Mouse (Mus musculus) neutrophil, adult 5-6 weeks (primary cell): ENCODE data around the gene Ing3. TPM values are rescaled to one million over a fixed set of nuclear protein-coding genes. Genes with fewer than 3 reads are reported as not detected.

Source experiments
- ATAC-seq: fragments of 151-379, 151-347 bp; 2 replicates; pipeline ENCODE4 v1.8.0; 2017; ENCODE audit warnings: mild to moderate bottlenecking, moderate TSS enrichment; ENCODE audit not compliant: insufficient number of reproducible peaks, poor library complexity, low FRiP score, severe bottlenecking; ENCODE audit errors: extremely low read depth
- total RNA-seq: library from RNA; stranded (forward); fragments of 200-1000 nt; gene quantifications from 2 replicates; pipeline ENCODE4 v1.2.3, GENCODE M21; 2017

Gene Ing3
- total RNA-seq, 1 experiment from 2014 or later = 52.4 TPM

DNA sequence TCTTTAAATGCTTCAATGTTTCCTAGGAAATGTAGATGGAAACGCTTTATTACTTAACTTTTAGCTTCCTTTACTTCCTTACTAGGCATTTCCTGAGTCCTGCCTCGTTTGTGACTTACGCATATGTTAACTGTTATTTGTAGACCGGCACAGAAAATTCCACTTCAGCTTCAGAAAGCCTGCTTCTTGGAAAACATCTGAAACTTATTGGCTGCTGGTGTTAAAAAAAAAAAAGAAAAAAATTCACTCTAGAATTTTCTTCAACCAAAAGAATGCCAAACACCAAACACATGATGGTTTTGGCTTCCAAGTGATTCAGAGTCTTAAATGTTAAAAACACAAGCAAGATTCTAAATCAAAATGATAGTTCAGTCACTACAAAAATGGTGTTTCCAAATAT lies 39.7 kb downstream of the Ing3 start:
- no peak for ATAC-seq

GRCm38 (mm10) chr6:21990181-21991135 lies 41.1 kb downstream of the Ing3 start:
- no peak for ATAC-seq

DNA sequence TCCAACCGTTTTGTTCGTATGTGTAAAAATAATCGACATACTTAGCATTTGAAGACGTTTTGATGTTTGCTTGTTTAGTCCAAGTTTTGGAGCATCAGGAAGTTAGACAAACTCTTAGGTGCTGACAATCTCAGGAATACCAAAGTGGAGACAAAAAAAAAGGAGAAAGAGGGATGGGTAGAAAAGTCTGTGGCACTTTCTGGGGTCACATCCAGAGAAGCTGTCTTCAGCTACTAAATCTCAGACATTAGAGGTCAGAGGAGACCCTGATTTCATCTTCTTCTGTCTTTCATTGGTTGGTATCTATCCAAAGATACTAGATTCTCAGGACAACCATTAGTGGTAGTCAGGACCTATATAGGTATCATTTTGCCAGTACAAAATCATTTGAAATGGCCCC lies 41.8 kb downstream of the Ing3 start:
- no peak for ATAC-seq

DNA sequence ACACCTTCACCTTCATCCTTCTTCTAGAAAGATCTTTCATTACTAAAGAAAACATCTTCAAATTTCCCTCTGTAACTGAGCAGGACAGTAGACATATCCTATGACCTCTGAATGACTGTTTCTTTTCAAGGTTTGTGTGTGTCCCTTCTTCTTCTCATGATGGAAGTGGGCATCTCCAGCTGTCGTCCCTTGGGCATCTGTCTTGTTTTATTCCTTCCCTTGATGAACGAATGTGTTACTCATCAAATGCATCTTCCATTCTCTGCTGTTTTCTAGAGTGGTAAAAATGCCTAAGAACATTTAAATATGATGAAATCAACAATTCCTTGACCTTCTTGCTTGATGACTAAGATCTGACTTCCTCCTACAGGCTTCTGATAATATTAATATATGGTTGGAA lies 43.7 kb downstream of the Ing3 start:
- no peak for ATAC-seq

DNA sequence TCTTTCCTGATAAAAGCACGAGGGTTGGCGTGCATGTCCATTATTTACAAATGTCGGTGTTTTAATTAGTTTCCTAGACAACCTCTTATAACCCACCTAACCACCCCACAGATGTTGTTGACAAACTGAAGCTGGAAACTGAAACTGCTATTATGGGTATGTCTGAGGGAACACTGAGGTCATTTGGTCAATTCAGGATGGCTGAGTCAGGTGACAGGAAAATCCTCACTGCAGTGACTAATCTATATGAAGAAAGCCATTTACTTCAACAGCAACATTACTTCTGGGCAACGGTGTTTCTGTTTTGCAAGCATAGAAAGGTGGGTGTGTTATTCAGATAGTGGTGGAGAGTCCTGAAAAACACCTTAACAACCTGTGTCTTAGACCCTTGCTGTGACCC lies 48.8 kb downstream of the Ing3 start:
- 0 out of 2 replicates have a peak, but pooled peaks have one; percentile 39 for ATAC-seq

DNA sequence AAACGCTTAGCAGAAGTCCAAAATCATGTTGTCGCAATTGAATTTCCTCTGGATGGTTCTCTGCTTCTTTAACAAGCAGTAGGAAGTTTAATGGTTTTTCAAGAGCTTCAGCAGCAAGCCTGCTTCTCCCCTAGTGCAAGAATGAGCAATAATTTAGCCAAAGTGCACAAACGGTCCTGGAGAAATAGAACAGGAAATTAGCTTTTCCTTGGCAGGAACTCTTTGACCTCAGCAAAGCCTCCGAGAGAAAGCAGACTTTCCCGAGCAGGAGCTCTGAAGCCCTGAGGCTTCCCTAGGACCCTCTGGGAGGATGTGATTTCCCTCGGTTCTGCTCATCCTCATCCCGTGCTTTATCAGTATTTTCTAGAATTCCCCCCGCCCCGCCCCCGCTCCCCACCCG lies 49.7 kb downstream of the Ing3 start:
- no peak for ATAC-seq

DNA sequence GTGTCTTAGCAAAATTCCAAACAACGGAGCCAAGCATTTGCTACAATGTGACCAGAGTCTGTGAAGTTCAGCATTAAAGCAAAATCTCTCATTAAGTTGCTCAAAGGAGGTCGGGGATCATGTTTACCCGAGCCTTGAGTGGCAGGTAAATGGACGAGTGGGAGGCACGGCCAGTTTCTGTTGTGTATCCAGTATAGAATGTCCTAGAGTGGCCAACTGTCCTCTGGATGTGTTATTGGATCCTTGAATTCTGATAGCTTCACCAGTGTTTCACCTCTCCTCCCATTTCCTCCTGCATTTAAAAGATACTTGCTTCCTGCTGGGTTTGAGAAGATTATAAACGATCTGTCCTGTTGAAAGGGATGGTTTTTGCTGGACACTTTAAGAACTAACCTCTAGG lies 50.7 kb downstream of the Ing3 start:
- ATAC-seq = no peak

DNA sequence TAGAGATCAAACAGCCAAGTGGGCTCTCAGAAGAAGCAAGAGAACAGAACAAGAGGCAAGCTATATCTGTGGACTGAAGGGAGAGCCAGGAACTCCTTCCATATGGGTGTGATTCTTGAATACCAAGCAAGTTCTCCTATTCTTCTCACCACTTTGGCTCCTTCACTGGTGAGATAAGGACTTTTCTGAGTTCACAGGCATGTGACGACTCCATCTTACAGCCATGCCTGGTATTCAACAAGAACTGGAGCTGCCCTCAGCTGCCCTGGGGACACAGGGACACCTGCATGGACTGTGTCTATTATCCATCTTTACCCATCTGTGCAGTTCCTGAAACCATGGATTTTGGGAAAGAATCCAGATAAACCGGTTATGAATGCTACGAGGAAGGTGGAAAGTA lies 51.5 kb downstream of the Ing3 start:
- no peak for ATAC-seq

DNA sequence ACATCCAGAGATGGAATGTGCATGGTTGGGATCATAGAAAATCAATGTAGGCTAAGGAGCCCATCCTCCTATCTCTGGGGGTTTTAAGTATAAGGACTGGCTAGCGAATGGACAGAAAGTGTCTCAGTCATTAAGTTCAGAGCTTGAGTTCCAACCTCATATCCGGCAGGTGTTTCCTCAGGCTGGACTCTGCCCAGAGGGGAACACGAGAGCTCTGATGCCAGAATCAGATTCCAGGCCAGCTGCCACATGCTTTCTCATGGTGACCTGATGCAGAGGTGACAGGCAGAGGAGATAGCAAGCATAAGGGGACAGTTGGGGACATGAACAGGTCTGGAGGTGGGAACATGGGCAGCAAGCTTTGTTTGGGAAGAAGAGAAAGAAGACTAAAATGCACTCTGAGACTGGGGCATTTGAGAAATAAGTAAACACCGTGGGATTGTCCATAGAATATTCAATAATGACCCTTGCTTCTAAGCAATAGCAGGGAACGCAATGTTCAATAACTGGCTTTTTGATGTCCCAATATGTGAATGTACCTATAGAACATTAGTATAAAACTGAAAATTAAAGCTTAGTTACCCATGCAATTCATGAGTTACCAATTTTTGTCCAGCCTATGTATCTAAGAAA lies 52.0 kb downstream of the Ing3 start:
- no peak for ATAC-seq

- ATAC-seq = 0 out of 2 replicates have a peak, but pooled peaks have one; percentile 11
Observed at GRCm38 (mm10) chr6:22002521-22003199, 53.3 kb downstream of the Ing3 start.

GRCm38 (mm10) chr6:22003200-22003587 lies 53.8 kb downstream of the Ing3 start:
- no peak for ATAC-seq

DNA sequence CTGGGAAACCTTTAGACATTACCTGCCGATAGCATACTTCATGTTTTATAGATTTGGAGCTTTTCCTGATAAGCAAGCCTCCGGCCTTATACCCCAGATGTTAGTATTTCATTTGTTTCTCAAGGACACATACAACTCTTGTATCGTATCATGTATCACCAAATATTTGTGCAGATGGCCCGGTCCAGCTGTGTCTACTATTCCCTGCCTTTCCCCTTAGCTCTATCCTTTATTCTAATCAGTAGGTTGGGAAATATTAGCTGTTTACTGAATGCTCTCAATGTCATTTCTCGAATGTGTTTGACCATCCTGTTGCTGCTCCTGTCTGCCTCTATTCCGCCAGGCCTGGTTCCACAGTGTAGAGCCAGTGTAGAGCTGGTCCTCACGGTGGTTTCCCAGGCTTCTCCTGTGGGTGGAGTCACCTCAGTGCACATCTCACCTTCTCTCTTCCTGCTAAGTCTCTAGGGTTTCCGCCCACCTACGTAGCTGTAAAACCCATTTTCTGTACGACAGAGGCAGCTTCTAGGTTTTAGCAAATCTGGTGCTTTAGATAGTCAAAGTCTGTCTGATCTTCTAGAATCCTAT lies 54.7 kb downstream of the Ing3 start:
- ATAC-seq = no peak

DNA sequence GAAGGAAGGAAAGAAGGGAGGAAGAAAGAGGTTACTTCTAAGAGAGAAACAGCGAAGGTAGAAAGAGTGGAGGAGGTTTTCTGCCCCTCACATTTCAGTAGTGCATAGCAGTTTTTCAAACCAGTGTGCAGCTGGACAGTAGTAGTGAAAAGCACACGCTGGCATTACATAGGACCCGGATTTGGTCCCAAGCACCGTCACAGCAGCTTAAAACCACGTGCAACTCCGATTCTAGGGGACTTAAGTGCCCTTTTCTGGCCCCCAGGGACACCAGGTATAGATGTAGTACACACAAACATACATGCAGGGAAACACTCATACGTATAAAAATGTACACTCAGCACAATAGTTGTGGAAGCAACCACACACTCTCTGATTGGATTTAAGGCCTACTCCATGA lies 59.0 kb downstream of the Ing3 start:
- no peak for ATAC-seq

- no peak for ATAC-seq
Observed at GRCm38 (mm10) chr6:22010258-22010657, 60.9 kb downstream of the Ing3 start.

GRCm38 (mm10) chr6:22010761-22011281 lies 61.5 kb downstream of the Ing3 start:
- no peak for ATAC-seq

GRCm38 (mm10) chr6:22011546-22011945 lies 62.2 kb downstream of the Ing3 start:
- ATAC-seq = no peak

- ATAC-seq = no peak
Observed at GRCm38 (mm10) chr6:22012099-22012498, 62.7 kb downstream of the Ing3 start.

GRCm38 (mm10) chr6:22012501-22012900 lies 63.1 kb downstream of the Ing3 start:
- no peak for ATAC-seq

- no peak for ATAC-seq
Observed at GRCm38 (mm10) chr6:22013394-22013793, 64.0 kb downstream of the Ing3 start.
